Mouse (Mus musculus) gonadal fat pad, adult 2 months (tissue): ENCODE results near the gene Slc8a3. TPM values are rescaled to one million over a fixed set of nuclear protein-coding genes. Genes with fewer than 3 reads are reported as not detected.

Experiments used
- DNase-seq: peaks from one replicate; pipeline ENCODE4 v3.0.0-alpha.2; 2012; ENCODE audit warnings: low read depth
- polyA plus RNA-seq: library from polyadenylated mRNA; depleted of rRNA; stranded (reverse); fragments of >200 nt; gene quantifications from 2 replicates; pipeline ENCODE4 v1.2.3, GENCODE M21; 2012

Slc8a3 gene
- polyA plus RNA-seq, 1 experiment = 0.14 TPM

DNA sequence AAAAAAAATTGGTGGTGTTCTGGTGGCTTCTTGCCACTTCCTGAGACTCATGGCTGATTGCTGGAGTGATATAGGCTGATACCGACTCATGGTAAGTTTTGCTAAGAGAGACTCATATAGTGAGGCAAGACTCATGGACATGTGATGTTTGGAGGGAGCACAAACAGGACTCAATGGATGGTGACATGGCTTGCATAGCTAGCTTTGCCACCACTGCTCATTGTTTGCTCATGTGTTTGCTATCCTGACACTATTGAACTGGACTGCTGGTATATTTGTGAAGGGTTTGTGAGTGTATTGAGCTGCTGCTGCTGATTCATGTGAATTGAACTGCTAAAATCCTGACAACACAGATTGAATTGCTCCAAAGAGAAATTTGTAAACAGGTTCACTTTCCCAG is 95.8 kb downstream of the Slc8a3 start:
- DNase-seq = no peak

- DNase-seq = no peak
Measured at GRCm38 (mm10) chr12:81235456-81236330, 97.3 kb downstream of the Slc8a3 start.

DNA sequence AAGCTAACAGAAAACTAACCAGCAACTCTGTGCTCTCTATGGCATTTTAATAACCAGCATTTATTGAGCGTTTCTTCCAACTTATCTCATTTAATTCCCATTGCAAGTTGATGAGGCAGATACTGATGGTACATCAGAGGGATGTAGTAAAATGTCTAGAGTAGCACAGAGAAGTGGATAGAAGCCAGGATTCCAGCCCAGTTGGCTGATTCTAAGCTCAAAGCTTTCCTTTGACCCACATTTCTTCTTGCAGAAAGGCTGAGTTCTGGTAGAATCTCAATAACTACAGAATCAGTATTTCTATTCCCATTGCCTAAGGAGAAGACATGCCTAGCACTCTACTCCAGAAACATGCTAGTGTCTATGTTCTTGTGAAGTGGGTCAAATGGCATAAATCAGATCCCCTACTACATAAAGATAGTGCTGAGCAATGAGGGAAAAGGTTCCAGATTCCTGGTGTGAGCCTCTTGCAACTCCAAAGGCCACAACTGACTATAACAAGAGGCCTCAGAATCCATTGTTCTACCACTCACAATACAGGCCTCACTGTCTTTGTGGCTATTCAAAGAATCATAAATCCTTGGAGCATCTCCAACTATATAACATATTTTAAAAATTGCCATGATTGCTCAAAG is 99.1 kb downstream of the Slc8a3 start:
- DNase-seq = no peak

- DNase-seq = no peak
Measured at GRCm38 (mm10) chr12:81227767-81228460, 105.1 kb downstream of the Slc8a3 start.

GRCm38 (mm10) chr12:81226590-81226989 is 106.4 kb downstream of the Slc8a3 start:
- no peak for DNase-seq

GRCm38 (mm10) chr12:81225966-81226577 is 106.9 kb downstream of the Slc8a3 start:
- no peak for DNase-seq

DNA sequence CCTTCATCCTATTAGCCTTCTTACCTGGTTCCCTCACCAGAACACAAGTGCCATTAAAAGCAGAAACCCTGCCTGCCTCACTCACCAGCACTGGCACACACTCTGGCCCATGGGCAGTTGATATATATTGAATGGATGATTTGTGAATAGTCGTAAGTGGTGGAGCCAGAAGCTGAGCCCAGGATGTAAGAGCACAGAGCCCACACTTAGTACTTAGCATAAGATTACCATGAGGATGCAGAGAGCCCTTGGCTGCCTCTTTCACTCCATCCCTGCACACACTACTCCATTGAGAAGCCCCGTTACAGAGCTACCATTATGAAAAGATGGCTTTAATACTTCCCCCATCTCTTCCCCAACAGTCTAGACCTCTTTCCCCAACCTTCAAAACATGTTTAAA is 108.1 kb downstream of the Slc8a3 start:
- no peak for DNase-seq

DNA sequence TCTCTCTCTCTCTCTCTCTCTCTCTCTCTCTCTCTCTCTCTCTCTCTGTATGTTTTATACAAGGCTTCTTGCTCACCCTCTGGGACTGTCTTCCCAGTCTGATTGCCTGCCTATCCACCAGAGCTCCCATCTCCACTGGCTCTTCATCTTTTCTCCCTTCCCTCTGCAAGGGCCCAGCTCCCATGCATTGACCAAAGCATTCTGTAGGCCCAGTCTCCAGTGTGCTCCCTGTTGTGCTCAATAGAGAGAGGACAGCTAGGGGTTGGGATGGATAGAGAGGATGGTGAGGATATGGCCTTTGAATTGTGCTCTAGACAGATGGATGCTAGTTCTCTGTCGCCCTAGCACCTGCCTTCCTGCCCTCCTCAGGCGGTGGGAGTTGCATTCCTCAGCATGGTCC is 109.7 kb downstream of the Slc8a3 start:
- DNase-seq = no peak

- no peak for DNase-seq
Measured at GRCm38 (mm10) chr12:81219339-81219738, 113.6 kb downstream of the Slc8a3 start.

DNA sequence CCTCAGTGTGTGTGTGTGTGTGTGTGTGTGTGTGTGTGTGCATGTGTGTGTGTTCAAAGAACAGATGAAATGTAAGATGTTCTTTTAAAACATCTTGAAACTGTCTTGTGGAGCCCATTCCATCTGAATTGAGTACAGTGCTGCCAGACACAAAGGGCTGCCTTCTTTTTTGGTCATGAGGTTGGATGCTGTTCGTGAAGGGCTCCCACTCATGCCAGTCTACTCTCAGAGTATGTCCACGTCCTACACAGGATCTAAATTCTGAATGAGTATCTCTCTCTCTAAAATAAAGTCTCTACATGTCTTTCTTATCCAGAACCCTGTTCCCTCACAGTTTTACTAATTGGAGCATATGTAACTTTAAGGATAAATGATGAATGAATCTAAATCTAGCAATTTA is 124.4 kb downstream of the Slc8a3 start:
- no peak for DNase-seq

GRCm38 (mm10) chr12:81205619-81206560 is 127.1 kb downstream of the Slc8a3 start:
- DNase-seq = no peak

GRCm38 (mm10) chr12:81203226-81203625 is 129.8 kb downstream of the Slc8a3 start:
- DNase-seq = no peak

GRCm38 (mm10) chr12:81199280-81199955 is 133.6 kb downstream of the Slc8a3 start:
- DNase-seq = no peak

- no peak for DNase-seq
Measured at GRCm38 (mm10) chr12:81197468-81198075, 135.4 kb downstream of the Slc8a3 start.

DNA sequence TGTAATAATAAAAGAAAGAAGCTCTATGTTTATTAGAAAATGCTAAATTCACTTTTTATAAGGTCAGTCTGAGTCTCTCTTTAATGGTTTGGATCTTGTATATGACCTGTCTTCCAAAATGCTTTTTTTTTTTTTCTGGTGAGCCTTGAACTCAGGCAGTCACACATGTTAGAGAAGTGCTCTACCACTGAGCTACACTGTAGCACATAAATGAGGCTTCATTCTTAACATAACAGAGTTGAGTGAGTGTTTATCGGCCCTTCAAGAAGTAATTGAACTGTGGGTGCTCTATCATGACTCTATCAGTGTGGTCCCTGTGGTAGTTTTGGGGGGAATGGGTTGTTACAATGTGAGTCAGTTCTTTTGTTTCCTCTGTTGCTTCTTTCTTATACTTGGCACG is 139.0 kb downstream of the Slc8a3 start:
- DNase-seq = no peak

DNA sequence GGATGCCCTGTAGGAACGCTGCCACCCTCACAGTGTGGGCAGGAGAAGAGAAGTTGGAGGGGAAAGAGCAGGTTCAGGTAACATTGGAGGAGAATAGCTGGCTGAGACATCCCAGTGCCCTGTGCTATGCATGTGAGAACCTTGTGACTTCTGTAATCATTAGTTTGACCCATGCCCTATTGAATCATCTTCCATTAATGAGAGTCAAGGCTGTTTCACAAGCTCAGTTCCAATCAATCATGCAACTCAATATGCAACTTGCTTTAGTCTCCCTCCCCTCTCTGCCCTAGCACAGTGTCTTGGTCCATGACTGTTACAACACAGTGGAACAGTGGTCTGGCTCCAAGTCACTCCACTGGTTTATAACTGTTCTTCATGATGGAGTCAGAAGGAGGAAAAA is 143.3 kb downstream of the Slc8a3 start:
- DNase-seq = no peak

DNA sequence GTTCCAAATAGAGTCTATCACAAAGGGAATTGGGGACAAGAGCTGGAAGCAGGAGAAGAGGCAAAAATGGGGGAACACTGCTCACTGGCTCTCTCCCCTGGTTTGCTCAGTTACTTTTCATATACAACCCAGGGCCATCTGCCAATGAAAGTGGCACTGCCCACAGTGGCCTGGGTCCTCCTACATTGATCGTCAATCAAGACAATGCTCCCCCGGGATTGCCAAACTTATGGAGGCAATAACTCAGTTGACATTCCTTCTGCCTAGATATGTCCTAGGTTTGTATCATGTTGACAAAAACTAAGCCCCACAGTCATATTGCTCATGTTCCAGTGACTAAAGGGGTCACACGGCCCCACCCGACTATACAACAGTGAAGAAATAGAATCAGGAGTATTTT is 144.0 kb downstream of the Slc8a3 start:
- no peak for DNase-seq

GRCm38 (mm10) chr12:81188423-81188822 is 144.6 kb downstream of the Slc8a3 start:
- DNase-seq = no peak

GRCm38 (mm10) chr12:81186668-81187067 is 146.3 kb downstream of the Slc8a3 start:
- no peak for DNase-seq

DNA sequence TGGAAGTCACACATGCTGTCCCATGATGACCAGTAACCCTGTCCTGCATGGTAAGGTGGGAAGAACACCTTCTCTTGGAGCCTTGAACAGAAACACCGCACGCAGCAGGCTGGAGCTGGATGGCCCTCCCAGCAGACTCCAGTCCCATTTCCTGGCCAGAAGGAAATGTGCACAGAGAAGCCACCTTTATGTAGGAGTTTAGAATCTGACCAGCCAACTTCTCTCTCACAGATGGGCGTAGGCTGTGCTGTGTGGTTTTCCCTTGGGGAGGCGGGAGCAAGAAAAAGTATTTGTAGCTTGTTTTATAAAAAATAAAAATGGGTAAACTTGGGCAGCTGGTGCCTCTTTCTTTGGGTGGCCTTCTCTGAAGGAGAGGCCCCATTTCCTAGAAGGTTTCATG is 146.9 kb downstream of the Slc8a3 start:
- no peak for DNase-seq
